Mouse (Mus musculus) CD4-positive, CD25-positive, alpha-beta regulatory T cell, adult 2 months (primary cell): ENCODE data around the gene Clec2i.
"Not testable (repeated sequence)": the region's sequence is repeated elsewhere in the genome, so short reads cannot be mapped to it uniquely, and the experiment has no call there.

Experiments
- DNase-seq: peaks from one replicate; pipeline ENCODE4 v3.0.0-alpha.2; 2012; ENCODE audit warnings: low read depth, low spot score

Clec2i gene

DNA sequence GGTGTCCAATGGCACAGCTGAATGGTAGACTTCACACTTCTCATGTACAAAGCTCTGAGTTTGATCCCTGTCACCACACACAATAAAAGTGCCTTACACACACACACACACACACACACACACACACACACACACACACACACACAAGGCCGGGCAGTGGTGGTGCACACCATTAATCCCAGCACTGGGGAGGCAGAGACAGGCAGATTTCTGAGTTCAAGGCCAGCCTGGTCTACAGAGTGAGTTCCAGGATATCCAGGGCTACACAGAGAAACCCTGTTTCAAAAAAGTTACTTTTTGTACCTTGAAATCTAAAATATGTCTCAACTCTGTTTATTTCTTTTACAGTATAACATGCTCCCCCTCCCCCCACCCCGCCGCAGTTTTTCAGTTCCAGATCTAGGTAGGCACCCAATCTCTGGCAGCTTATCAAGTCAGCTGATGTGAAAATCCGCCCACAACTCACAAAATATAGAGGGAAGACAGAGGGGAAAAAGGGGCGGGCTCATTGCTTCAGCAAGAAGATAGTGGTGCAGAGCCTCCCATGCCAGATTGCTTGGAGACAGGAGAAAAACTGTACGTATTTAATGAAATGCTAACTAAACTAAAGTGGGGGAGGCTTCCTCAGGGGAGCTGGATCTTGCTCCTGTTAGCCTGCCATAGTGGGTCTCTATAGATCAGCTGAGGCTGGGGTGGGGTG, at the start of gene Clec2i:
TSS of gene Clec2i (plus strand) at position 498 of the 700 bp plus-strand sequence.
- DNase-seq: peak; percentile 92

DNA sequence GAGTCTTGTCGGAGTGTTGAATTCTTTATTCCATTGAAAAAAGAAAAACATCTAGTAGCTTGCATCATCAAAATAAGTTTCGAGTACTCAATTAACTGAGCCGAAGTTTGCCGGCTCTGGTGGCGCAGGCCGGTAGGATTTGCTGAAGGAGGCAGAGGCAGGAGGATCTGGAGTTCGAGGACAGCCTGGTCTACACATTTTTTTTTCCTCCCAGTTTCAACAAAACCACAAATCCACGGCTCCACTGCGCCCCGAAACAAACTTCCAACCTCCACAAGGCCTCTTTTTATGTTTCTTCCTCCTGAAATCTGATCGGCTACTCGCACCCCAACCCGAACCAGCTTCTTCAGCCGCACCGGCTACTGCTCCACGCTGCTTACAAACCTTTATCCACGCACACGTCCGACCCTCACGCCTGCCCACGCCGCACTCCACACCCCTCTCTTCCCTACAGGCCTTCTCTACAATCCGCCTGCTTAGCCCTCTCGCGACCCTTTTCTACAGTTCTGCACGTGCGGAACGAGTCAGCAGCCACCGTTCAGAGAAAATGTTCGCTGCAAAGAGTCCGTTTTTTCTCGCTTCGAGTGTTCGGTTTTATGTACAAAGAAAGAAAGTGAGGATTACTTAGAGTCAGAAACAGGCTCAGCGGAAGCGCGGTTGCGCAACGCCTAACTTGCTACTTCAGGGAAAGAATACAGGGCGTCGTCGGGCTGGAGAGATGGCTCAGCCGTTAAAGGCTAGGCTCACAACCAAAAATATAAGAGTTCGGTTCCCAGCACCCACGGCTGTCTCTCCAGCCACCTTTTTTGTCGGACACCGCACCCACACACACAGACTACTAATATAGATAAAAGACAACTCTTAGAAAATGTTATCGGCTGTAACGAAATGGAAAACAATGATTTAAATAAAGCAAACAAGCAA, 48.8 kb upstream of the Clec2i start:
- DNase-seq: peak; percentile 94

DNA sequence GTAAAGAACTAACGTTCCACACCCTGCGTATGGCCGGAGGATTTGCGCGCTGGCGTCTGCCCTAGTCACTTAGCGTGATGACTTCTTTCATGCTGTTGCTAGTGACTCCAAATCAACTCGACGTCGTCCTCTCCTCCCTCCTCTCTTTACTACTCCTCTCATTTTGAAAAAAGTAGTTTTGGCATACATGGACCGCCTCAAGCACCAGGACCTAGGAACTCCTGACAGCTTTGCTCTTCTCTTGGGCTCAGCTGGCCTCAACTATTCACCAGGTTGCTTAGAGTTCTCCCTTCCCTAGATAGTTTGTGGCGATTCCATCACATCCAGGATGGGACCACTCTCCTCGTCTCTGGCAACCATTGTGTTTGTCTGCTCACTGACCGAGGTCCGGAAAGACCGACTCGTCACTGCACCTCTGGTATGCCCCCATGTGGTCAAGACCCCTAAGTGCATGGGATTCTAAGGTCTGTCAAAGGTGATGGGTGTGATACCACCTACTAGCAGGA, 48.1 kb upstream of the Clec2i start:
- DNase-seq: peak; percentile 92

DNA sequence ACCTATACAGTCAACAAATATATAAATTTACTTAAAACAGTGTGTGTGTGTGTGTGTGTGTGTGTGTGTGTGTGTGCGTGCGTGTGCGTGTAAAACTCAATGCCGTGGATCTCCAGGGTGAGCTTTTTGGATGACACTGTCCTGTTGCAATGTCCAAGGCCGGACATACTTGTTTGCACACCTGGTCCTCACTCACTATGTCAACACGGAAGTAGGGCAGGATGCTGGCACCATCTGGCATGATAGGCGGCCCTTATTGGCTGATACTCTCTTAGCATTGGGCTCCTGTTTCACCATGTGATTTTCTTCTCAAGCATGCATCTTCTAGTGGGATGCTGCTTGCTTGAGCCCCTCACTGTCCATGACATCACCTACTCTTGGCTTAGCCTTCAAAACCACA, 47.5 kb upstream of the Clec2i start:
- DNase-seq: peak; percentile 63

DNA sequence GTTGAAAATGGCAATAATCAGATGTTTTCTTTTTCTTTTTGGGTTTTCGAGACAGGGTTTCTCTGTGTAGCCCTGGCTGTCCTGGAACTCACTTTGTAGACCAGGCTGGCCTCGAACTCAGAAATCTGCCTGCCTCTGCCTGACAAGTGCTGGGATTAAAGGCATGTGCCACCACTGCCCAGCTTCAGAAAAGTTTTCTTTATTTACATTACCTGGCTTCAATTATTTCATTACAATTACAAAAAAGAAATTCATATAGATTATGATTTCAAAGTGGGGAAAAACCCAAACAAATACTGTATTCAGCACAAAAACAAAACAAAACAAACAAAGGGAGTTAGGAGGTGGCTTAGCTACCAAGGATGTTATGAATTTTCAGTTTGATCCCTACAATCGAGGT, 46.7 kb upstream of the Clec2i start:
- not testable (repeated sequence) for DNase-seq

DNA sequence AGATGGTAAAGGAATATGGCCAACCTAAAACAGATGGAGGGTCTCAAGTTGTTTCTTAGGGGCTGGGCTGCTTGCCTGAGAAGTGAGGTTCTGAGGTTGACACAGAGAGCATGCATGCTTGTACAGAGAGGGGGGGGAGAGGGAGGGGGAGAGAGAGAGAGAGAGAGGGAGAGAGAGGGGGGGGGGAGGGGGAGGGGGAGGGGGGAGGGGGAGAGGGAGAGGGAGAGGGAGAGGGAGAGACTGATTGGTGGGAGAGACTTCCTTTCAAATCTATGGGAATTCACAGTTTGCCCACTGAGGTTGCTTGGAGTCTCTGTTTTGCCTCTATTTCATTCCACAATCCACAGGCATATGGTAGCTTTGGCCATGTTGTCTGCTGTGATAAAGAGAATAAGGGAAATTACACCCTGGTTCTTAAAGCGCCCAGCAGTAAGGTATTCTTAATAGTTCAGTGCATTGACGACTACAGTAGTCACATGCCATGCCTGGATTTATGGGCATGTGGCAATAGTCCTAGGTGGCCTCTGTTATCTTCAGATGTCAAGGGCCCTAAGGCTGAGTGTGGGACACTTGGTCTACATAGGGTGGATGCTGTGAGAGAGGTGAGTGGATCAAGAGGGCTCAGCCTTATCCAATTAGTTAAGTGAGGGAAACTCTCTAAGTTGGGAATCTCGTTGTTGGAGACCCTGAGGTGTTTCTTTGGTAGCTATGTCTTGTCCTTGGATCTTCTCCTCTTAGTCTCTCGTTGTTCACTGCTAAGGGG, 45.9 kb upstream of the Clec2i start:
- peak; percentile 37 for DNase-seq

DNA sequence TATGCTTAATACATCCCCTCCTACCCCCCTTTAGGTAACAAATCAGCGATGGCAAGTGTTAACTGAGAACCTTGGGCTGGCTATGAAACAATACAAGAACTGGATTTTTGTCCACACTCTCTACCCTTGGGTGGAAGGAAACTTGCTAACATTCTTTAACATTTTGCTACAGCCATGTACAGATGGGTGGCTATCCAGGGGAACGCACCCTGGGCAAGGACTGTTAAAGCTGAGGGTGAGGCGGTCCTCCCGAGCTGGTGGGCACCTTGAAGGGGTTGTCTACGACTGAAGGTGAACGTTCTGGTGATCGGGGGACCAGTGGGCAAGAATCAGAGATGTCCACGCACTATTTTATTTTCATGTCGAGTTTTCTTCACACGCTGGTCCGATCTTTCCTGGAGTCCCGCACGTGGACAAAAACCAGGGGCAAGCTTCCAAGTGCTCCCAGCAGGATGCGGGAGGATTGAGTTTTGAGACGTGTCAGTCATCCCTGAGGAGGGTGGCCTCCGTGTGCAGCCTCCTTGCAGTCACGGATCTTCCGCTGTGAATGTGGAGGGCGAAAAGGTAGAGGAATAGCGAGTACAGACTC, 44.9 kb upstream of the Clec2i start:
- peak; percentile 44 for DNase-seq

DNA sequence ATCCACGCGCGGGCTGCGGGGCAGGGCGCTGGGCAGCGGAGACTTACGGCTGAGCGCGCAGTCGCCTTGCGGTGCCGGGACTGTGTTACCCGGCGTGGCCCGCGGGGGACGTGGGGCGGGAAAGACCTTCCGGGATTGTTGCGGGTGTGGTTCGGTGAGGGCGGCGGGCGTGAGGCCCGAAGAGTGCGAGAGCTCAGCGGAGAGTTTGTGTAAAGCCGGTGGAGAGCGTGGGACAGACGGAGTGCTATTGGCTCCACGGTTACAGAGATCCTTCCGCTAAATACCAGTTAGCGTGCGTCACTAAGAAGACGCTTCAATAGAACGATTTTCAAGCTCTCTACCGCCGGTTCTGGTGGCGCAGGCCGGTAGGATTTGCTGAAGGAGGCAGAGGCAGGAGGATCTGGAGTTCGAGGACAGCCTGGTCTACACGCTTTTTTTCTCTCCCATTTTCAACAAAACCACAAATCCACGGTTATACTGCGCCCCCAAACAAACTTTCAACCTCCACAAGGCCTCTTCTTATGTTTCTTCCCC, 44.4 kb upstream of the Clec2i start:
- peak; percentile 98 for DNase-seq

DNA sequence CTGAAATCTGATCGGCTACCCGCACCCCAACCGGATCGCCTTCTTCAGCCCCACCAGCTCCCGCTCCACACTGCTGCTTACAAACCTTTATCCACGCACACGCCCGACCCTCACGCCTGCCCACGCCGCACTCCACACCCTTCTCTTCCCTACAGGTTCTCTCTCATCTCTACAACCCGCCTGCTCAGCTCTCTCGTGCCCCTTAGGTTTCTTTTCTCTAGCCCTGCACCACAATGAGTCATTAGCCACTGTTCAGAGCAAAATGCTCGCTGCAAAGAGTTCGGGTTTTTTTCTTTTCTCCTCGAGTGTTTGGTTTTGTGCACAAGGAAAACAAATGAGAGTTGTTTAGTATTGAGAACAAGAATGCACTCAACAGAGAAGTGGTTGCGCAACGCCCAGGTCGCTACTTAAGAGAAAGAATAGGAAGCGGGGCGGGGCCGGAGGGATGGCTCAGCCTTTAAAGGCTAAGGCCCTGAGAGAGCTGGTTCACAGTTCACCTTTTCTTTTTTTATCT, 43.9 kb upstream of the Clec2i start:
- peak; percentile 82 for DNase-seq

DNA sequence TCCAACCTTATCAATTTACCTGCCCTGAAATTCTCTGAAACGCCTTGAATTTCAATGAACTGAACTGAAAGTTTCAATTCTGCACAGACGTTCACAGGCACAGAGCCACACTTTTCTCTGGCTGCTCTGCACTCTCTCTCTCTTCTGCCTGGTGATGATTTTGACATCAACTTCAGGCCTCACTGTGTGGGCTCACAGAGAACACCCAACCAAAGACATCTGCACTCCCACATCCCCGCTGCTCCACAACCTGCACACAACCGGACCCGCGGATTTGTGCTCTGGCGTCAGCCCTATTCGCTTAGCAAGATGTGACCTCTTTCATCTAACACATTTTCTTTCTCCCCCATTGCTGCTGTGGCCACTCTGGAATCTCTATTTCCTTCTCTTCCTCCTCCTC, 43.3 kb upstream of the Clec2i start:
- peak; percentile 47 for DNase-seq

DNA sequence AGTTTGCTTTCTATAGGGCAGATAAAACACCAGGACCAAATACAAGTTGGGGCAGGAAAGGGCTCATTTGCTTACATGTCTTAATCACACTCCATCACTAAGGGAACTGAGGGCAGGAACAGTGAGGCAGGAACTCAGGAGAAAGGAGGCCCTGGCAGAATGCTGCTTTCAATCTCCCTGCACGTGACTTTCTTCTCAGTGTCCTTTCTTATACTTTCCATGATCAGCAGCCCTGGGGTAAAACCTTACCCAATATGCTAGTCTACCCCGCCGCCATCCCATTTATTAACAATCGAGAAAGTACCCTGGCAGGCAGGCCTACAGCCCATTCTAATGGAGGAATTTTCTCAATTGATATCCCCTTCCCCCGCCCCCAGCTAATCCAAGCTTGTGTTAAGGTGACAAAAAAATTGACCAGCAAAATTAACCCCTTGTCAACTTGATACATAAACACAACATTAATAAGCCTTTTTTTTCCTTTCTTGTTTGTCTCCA, 42.8 kb upstream of the Clec2i start:
- no peak for DNase-seq

DNA sequence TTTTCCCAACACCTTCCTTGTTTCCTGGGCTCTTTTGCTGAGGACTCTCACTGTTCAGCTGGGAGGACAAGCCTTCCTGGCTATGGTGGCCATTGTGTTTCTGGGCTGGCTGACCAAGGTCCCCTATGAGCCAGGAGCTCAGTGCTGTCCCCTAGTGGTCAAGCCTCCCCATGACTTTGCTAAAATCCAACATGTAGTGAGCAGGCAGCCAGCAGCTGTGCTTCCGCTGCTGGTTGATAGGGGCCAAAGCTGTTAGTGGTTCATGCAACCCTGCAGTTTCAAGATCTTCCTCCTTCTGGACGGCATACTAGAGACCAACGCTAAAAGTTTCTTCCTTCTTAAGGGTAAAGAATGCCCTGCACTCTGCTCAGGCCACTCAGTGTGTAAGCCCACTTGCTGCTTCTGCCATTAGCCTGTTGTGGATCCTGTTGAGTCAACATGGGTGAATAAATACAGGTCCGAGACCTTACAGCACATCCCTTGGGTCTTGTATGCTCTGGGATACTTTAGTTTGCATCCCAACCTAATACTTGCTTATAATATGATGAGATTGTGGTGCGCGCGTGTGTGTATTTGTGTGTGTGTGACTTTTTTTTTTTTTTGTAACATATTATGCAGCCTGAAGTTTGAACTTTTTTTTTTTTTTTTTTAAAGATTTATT, 41.9 kb upstream of the Clec2i start:
- peak; percentile 90 for DNase-seq

DNA sequence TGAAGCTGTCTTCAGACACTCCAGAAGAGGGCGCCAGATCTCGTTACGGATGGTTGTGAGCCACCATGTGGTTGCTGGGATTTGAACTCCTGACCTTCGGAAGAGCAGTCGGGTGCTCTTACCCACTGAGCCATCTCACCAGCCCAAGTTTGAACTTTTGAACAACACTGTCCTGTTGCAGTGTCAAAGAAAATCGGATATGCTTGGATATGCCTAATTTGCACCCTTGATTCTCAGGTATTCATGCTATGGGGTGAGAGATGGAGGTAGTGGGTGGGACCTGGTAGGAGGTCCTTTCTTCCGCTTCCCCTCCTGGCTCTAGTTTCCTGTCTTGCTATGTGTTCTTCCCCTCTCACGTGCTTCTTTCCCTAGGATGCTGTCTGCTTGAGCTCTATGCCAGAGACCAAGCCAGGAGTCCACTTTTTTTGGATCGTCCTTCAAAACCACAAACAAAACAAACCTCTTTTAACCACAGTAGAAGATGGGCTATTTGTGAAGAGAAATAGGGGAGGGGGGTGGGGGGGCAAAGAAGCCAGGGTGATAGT, 41.3 kb upstream of the Clec2i start:
- no peak for DNase-seq

DNA sequence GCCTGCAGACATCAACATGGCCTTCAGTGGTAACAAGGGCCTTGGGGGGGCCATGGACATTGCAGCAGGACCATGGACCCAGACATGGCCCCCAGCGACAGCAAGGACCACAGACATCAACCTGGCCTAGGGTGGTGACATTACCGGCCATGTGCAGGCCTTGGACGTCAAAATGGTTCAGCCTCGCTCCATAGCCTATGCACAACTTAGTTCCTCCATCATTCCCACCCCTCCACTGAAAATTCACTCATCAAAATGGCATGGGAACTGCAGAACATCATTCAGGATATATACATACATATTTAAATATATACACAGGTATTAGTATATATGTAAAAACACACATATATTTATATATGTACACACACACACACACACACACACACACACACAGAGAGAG, 40.0 kb upstream of the Clec2i start:
- DNase-seq: no peak

DNA sequence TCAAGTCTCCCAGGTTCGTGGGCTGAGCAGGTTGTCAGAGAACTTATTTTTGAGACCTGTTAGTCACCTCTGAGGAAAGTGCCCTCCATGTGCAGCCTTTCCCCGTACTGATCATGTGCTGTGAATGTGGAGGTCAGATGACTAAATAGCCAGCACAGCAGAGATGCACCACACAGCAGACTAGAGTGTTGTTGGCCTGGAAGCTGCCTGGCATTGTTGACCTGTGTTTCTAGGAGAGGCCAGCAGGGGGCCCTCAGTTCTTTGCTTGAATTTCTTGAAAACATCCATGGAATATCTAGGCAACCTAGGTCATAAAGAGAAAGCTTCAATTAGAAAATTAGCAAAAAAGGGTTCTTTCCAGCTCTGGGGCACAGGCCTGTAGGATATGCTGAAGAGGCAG, 37.5 kb upstream of the Clec2i start:
- peak; percentile 77 for DNase-seq

DNA sequence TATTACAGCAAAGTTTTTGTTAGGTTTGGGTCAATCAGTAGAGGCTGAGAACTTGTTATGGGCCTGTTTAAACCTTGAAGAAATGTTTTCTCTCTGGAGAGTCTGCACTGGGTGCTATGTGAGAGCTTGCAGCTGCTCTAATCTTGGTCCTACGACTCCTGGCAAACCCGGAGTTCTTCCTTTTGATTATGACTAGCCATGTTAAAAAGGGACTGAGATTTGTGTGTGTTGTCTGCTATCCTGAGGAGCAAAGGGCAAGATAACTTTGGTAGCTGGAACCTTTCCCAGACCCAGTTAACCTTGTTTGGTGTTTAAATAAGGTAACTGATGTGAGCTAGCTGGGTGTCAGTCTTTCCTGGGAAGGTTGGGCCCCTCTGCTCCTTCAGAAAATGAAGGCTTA, 36.7 kb upstream of the Clec2i start:
- DNase-seq: no peak

DNA sequence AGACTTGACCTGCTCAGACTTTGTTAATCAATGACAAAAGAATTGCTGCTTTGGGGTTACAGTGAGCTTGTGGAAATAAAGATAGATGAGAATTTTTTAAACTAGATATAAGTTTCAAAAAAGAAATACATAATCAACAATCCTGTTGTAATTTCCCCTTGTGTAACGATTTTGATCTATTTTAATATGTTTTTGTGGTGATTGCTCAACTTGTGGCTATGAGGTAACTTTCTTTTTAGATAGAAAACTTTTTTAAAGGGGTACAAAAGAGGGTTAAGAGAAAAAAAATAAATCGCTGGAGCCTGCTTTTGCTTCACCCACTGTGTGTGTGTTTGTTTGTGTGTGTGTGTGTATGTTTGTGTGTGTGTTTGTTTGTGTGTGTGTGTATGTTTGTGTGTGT, 36.2 kb upstream of the Clec2i start:
- no peak for DNase-seq

DNA sequence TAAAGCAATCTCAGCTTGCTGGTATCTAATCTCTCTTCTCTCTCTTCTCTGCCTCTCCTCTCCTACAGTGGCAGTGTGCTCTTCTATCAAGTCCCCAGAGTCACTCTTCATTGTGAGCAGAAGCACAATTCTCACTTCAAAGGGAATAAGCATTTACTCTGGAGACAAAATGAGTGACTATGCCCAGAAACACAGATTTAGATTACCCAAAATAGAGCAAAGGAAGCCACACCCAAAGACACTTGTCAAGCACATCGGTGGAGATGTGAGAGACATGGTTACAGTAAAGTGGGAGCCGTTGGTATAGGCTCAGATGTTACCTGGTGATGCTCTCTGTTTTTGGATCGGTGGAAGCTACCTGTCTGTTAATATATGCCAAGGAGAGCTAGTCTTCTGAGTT, 34.6 kb upstream of the Clec2i start:
- peak; percentile 40 for DNase-seq

DNA sequence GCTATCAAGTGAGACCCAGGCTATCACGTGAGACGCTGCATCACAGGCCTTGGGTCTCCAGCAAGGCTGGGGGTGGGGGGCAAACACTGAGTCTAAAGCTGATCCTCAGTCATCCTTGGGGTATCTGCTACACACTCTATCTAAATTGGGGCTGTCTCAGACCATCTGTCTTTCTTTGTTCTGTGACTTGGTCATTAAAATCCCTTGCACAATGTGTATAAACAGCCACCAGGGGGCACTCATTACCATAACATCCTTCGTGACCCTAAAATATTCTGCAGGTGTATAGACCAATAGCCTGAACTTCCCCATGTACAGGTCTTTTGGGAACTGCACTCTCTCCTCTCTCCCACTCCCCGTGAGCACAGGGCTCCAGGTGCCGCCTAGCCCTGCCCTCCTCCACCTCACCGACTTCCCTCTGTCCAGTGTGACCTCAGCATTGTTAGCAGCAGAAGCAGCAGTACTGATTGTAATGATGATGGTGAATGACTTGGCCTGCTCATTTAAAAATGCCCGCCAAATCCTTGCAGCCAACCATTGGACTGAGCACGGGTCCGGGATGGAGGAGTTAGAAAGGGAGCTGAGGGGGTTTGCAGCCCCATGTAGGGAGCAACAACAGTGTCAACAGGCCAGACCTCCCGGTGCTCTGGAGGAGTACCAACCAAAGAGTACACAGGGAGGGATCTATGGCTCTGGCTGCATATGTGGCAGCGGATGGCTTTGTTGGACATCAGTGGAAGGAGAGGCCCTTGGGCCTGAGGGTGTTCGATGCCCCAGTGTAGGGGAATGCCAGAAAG, 33.2 kb upstream of the Clec2i start:
- DNase-seq: peak; percentile 87
